Mouse (Mus musculus) lung, postnatal 14 days (tissue): ENCODE measurements around the gene Cdc42ep4.

ENCODE experiments used
- DNase-seq: peaks from one replicate; pipeline ENCODE4 v3.0.0; 2021

The Cdc42ep4 gene

DNA sequence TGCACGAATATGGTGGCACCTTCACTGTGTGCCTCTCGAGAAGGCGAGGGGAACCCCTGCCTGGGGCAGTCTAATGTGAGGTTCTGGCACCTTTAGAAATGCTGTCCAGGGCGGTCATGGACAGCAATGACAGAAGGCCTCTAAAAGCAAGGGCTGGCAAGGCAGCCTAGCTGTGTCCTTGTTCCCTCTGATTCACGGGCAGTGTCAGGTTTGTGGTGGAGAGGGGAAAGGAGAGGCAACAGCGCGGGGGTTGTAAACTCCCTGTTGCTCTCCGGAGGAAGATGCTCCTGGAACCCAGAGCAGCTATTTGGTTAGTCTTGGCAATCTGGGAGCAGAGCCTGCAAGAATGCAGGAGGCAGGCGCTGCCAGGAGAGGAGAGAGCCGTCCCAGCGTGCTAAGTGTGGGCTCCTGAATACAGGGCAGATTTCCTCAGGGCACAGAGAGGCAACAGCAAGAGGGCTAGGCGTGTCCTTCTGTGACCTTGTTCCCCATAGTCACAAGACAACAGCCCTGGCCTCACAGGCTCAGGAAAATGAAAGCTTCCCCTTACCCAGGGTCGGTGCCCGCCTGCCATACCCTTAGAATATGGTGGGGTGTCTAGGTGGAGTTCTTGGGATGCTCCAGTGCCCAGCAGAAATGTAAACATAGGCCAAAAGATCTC is 25.3 kb upstream of the Cdc42ep4 start:
- no peak for DNase-seq

DNA sequence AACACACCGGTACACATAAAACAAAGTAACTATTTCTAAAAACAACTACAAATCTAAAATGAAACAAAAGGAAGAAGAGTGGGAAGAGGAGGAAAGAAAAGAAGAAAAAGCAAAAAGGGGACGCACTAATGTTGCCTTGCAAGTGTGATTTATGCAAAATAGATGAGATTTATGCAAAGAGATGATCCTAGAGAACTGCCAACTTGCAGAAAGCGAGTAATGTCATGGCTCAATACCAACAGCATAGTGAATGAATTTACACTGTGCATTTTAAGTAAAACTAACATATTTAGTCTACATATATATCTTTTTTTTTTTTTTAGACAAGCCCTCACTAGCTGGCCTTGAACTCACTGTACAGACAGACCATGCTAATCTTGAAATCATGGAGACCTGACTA is 23.1 kb upstream of the Cdc42ep4 start:
- no peak for DNase-seq

DNA sequence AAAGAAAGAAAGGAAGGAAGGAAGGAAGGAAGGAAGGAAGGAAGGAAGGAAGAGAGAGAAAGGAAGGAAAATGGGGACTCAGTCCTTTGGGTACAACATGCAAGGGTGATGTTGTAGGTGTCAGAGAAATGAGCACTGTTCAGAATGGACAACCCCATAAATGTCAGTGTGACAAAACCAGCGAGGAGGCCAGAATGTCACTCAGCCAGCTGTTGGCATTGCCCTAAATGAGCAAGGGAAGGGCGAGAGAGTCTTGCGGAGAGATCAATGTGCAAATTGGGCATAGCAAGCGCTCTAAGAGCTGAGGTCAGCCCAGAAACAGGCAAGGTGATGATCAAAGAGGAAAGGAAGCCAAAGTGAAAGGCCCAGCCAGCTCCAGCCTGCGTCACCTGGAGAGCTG is 21.5 kb upstream of the Cdc42ep4 start:
- no peak for DNase-seq

DNA sequence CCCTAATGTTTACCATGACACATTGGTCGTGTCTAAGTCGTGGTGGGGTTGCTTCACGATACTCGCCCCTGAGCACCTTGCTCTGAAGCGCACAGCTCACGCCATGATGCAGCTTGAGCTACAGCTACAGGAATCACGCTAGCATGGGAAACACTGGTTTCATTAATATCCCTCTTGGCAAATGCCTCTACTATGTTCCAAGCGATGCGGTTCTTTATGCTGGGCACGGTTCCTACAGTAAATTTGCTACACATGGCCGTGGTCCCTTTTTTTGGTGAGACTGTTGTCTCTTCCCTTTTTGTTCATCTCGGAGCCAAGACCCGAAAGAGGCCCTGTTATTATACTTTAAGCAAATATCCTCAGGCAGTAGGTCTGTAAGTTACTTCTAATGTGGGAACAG is 19.5 kb upstream of the Cdc42ep4 start:
- no peak for DNase-seq

DNA sequence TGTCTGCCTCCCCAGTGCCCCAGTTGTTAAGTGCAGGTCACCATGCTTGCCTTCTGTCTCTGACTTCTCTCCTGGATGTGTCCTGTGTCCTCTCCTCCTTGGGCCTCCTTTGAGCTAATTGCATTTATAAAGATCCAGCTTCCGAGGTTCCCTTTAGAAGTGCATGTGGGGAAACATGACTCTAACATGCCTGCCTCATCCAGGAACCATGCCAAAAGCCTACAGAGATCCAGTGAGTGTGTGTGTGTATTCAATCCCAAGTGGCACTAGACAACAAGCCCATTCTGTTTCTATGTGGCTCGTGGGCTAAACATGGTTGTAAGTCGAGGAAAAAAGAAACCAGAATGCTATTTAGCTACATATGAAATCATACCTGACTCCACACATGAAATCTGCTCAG is 16.7 kb upstream of the Cdc42ep4 start:
- DNase-seq = no peak

DNA sequence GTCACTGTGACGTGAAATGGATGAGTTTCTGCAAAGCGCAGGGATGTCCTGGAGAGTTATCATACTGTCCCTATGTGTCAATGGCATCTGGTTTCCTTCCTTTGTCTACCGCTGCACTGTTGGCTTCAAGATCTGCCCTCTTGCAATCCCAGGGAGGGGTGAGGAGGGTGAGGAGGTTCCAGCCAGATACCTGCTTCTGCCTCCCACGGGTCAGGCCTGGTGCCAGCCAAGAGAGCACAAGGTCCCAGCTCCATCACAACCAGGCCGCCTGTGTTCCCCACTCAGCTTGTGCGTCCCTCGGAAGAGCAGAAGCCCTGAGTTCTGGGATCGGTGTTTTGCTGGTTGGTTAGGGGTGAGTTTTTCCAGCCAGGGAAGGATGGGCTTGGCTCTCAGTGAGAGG is 15.6 kb upstream of the Cdc42ep4 start:
- DNase-seq = no peak

DNA sequence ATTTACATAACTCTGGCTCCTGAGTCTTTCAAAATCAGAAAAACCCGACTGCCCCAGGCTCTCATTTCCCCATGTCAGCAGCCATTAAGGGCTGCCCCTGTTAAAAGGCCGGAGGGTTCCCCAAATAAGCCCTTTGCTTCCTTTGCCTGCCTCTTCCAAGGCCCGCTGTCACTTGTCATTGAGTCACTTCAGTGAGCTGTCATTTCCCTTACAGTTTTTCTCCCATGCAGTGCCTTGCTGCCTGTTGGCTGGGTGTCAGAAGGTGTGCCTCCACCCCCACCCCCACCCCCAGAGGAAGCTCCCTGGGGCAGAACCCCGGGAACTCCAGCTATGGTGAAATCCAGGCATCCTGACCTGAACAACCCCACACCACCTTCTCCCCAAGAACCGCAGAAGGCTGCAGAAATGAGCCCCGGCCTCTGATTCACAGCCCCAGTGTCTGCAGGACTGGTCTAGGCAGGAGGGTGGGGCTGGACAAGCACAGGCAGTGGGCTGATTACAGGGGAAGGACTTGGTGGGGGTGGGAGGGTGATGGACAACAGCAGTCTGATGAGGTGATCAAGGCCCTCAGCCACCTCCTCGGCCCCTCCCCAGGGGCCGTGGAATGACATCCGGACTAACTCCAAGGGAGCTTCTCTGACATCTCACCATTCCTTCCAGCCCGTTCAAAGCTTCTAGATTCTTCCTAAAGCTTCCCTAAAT is 14.8 kb upstream of the Cdc42ep4 start:
- DNase-seq = peak; percentile 48

DNA sequence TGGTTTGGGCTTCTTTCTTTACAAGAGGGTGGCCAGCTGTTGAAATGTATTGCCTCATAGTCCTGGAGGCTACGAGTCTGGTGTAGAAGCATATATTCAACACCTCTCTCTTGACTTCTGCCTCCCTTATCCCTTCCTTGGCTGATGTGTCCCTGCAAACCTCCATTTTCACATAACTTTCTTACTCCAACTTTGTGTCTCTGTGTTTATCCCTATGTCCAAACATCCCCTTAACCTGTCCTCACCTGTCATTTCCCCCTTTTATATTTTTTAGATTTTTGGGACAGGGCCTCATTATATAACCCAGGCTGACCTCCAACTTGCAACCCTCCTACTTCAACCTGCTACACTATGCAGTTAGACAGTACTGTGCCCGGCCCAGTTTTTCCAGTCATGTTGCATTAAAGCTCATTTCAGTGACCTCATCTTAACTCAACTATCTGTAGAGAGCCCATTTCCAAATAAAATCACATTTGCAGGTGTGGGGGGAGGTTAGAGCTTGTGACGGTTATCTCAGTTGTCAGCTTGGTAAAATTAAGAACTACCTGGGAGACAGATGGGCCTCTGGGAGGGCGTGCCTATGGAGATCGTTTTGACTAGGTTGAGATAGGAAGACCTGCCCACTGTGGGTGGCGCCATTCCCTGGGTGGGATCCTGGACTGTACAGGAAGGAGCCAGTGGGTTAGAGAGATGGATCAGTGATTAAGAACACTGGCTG is 12.6 kb upstream of the Cdc42ep4 start:
- no peak for DNase-seq

DNA sequence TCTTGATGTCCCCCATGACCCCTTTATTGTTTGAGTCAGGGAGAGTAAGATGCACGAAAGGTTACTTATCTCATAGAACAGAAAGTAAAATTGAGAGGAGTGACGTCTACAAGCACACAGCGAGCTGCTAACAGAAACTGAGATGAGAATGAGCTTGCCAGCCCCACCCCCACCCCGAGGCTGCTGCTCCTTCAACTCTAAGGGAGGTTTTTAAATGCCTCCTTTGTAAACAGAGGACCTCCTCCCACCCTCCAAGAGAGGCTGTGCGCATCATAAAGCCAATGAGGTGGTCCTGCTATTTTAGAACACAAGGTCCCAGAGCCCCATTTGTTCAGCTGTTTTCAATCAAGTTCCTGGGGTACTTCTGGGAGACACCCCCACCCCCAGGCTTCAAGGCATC is 11.8 kb upstream of the Cdc42ep4 start:
- DNase-seq = no peak

DNA sequence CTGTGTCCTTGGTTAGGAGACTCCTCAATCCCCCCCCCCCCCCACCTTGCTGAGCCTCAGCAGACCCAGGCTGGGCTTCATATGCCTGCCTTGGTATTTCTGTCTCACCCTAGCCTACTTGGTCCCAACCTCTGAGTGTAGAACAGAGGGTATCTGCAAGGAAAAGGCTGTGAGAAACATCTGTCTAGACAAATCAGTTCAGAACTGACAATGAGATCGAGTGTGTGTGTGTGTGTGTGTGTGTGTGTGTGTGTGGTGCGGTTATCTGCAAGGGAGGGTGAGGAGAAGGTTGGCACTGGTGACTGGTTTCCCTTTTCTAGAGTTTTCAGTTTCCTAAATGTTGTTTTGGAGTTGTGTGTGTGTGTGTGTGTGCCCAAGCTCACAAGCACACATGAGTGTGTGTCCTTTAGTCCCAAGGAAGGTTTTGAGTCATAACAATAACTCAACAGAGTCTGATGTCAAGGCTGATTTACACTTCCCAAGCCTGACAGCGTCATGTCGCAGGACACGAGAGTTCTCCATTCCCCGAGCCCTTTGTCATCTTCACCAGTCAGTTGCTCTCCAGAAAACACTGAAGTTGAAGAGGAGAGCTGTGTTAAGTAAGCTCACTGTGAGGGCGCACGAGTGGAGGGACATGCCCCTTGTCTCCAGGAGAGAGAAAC is 10.6 kb upstream of the Cdc42ep4 start:
- no peak for DNase-seq

DNA sequence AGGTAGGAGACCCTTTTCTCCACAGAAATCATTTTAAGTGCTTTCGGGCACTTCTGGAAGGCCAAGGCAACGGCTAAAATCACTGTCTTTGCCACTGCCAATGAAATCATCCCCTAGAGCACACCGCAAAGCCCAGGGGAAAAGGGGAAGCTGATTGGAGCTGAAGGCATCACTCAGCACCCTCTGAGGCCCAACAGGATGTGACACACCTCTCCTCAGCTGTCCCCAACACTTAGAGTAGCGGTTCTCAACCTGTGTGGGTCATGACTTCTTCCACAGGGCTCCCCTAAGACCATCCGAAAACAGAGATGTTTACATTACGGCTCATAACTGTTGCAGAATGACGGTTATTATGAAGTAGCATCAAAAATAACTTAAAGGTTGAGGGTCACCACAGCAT is 10.0 kb upstream of the Cdc42ep4 start:
- DNase-seq = no peak

DNA sequence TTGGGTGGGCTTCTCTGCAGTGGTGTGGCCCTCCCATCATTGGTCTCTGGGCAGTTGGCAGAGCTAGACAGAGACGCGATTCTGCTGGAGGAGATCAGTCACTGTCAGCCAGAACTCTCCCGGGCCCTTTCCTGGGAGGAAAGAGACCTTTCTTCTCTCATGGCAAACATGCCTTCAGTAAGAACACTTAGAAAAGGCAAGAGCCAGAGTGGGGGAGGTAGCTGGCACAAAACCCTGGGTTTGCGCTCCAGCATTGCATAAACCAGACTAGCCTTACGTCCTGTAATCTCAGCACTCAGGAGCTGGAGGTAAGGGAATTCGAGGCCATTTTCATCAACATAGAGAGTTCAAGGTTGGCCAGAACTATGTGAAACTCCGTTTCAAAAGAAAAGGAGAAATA is 8.8 kb upstream of the Cdc42ep4 start:
- peak; percentile 56 for DNase-seq

DNA sequence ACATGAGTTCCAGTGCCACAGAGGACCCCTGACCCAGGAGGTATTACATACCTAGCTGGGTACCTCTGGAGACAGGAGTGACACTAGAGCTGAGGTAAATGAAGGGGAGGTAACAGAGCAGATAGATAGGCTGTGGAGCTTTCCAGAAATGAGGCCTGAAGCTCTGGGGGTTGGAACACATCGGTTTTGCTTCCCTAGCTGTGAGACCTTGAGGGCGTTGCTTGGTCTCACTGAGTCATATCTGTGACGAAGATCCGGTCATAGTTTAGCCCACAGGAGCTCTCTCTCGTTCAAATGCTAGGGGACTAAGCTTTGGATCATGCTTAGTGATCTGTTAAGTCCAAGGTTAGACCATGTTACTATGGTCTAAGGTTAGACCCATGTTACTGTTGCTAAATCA is 7.2 kb upstream of the Cdc42ep4 start:
- no peak for DNase-seq

DNA sequence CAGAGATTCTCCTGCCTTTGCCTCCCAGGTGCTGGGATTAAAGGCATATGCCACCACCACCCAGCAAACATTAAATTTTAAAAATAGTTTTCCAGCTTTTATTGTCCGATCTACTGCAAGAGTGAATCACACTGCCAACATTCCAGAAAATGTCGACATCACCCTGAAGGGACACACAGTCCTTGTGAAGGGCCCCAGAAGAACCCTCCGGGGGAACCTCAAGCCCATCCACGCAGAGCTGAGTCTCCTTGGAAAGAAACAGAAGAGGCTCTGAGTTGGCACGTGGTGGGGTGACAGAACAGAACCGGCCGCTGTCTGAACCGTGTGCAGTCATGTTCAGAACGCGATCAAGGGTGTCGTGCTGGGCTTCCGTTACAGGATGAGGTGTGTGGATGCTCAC is 4.9 kb upstream of the Cdc42ep4 start:
- peak; percentile 54 for DNase-seq

DNA sequence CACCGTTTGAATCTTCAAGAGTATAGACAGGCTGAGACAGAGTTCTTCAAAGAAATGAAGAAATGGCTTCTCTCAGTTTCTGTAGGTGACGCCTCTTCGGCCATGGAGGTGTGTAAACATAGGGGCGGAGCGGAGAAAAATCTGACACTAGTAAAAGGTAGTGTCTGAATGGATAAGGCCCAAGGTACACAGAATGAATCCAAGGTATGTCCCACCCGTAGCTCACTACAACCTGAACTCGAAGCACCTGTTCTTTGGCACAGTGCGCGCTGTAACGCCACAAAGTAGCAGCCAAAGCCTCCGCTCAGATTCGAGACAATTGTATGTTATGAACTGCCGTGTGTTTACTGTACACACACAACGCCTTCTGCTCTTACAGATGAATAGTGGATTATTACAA is 4.2 kb upstream of the Cdc42ep4 start:
- no peak for DNase-seq

DNA sequence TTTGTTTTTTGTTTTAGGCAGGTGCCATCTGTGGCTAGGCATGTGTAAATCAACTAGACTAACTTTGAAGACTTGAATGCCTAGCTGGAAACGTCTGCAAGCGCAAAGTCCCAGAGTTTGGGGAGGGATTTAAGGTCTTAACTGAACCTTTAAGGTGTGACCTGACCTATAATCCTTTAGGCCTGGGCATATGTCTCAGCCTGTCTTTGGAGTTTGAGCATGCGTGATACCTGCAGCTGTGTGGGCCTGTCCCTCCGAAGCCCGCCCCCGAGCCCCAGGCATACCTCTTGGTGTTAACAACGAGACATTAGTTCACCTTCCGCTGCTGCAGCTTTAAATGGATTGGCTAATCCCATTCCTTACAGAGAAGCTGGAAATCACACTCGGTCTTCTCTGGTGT is 3.2 kb upstream of the Cdc42ep4 start:
- no peak for DNase-seq

DNA sequence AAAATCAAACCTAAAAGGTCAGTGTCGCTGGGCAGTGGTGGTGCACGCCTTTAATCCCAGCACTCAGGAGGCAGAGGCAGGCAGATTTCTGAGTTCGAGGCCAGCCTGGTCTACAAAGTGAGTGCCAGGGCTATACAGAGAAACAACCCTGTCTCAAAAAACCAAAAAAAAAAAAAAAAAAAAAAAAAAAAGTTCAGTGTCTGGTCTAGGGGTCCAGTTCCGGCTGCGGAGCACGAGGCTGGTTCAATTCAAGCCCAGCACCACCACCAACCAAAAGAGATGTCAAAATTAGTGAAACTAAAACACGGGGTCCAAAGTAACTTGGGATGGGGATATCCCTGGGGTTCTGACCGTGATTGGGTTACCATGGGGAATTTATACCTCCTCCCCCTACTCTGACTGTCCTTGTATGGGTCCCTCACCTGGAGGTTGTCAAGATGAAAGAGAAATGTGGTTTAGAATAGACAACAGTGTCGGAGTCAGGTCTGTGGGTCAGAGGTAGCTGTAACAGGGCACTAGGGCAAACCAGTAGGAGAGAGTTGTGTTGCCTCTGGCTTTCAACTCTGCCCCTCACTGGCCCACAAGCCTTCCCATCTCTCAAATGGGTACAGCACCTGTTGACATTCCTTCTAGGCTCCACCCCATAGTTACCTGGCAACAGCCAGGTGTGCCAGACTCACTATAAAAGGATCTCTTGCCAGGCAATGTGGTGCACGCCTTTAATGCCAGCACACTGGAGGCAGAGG is 1.2 kb upstream of the Cdc42ep4 start:
- no peak for DNase-seq

DNA sequence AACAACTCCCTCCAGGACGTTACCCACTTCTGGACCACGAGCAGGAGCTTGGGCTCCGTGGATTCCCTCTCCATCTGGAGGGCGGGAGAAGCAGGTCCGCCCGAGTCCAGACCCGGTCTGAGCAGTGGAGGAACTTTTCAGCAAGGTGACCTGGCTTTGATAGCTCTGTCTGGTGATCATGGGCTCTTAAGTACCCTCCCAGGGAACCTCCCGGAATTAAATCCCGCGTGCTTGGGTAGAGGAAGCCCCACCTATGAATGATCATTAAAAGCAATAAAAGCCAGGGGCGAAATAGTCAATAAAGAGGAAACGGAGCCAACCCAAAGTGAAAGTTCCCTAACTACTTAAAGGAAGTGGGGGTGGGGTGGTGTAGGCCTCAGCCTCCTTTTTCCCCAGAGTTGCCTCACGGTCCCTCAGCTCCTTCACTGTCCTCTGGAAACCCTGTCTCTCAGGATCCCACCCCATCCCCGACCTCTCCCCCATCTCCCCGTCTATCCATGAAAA is 529 bp upstream of the Cdc42ep4 start:
- DNase-seq = no peak

DNA sequence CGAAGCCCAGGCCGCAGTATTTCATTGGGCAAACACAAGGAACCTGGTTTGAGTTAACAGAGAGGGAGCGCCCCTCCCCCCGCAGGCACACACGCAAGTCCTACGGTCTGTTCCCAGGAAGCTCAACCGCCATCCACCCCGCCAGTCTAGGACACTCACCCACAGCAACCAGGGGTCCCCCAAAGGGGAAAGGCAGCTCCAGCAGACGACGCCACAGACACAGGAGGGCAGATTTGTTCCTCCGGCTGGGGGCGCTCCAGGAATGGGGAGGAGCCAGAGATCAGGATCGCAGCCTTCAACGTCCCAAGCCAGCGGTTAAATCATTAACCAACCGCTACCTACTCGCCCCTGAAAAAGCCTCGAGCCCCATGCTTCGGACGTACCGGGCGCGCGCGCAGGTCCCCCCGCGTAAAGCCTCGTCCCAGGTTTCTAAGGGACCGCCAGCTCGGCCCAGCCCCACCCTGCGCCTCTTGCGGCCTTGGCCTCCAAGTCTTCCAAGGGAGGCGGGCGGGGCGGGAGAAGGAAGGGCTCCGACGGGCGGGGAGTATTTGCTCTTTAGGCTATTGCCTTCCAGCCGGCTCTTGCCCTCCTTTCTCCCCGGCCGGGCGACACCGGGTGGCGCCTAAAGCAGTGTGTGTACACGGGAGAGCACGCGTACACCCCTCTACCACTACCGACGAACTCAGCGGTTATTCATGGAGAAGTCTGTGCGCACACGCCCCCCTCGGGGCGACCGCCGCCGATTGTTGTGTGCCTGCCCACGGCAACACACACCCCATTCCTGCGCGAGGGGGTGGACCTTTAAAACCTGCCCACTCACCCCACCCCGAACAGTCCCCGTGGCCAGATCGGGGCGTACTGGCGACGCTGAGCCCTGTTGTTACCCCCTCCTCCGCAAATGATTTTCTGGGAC is 854 bp downstream of the Cdc42ep4 start:
- peak; percentile 83 for DNase-seq

DNA sequence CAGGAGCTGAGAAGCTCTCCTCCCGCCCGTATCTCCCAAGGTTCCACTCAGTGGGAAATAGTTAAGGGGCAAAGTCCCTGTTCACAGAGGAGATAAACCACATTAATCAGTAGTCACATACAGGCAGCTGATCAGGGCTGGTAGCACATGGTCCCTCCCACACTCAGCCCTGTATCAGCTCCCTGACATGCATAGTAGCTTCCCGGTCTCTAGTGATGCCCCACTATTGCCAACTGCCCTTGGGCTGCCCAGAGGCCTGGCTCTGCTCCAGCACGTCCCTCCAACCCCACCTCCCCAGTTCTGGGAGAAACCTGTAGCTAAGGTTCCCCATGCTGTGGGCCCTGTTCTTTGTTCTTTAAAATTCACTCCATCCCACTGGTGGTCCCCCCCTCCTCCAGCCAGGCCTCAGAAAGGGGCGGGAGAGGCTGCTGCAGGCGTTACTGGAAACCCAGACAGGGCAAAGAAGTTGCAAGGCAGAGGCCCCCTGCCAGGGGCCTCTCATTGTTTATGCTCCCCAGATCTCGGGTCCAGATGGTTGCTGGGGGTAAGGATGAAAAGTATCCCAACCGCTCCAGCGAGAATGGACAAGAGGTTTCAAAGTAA is 1.8 kb downstream of the Cdc42ep4 start:
- no peak for DNase-seq

DNA sequence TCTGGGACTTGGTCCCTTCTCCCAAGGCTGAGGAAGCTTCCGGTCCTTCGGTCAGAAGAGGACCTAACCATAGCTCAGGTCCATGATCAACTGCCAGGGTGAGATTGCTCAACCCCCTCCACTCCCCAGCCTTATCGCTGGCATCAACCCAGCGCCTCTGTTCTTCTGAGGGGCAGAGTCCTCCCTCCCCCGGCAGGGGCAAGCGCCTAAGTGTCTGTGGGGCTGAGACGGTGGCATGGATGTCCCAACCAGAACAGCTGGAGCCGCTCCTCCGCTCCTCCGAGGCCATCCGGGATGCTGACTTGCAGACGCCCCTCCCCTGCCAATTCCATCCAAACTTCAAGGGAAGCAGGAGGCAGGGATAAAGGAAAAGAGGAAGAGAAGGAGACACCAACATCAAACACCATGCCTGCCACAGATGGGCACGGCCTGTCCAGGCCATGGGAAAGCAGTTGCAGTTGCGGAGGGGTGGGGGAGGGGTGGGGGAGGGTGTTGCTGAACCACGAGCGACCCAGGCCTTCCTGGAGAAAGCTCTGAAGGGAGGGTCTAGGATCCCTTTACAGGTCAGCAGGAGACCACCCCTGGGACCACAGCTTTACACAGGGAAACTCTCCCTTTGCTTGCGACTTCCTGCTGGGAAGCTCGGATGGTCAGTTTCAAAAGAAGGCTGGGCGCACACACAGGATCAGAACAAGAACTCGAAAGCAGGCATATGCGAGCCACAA is 2.7 kb downstream of the Cdc42ep4 start:
- DNase-seq = peak; percentile 86
